Mouse (Mus musculus): ENCODE measurements around the gene Btbd35f3.
"Not testable (repeated sequence)": the region's sequence is repeated elsewhere in the genome, so short reads cannot be mapped to it uniquely, and the experiment has no call there.

Gene Btbd35f3

GRCm38 (mm10) chrX:4037374-4037773 lies at the start of gene Btbd35f3:
Gene Btbd35f3, plus strand, starts transcription at chrX:4037674.
- in situ Hi-C loops (cut with MboI, MseI): not testable (repeated sequence)

Data from T-helper 2 cell (primary cell).